Mouse (Mus musculus): ENCODE data around the gene Mapk8ip1.
A peak's percentile ranks its signal among the peaks of the same experiment; 100 is the strongest.

The Mapk8ip1 gene

DNA sequence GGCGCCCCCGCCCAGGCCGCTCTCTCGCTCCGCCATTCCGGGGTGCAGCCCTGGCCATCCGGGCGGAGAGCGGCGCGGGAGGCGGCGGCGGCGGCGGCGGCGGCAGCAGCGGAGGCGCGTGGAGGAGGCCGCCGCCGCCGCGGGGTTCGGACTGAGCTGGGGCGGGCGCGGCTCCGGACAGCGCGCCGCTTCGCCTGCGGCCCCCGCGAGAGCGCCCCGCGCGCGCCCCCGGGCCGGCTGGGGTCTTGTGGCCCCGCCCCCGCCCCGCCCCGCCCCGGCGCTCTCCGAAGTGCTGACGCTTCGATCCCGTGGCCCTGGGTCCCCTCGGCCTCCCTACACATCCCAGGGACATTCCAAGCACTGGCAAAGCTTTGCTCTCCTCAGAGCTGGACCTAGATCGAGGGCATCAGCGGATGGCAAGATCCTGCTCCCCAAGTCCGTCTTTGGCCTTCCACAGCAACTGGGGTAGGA, at the start of gene Mapk8ip1:
Gene Mapk8ip1 (minus strand): TSS at position 173 of the 471 bp plus-strand sequence.
- no peak for DNase-seq

- peak; percentile 26 for DNase-seq
These were observed 46.2 kb upstream of the Mapk8ip1 start for GRCm38 (mm10) chr2:92447121-92447740.

DNA sequence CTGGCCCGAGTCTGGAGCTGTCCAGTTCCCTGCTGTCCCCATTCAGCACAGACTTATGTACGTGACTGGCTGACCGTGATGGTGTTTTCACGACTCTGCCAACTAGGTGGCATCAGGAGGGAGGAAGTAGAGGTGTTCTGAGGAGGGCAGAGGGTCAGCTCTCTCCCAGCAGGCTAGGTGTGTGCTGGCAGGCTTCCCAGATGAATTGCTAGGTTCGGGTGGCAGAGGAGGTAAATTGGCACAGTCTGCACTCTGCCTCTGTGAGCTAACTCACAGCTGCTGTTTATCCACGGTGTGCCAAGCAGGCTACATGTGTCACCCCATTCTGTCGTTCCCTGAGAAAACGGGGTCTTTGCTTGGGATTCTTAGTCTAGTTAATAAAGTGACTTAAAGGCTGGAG, 45.6 kb upstream of the Mapk8ip1 start:
- peak; percentile 54 for DNase-seq

- no peak for DNase-seq
These were observed 44.8 kb upstream of the Mapk8ip1 start for GRCm38 (mm10) chr2:92445890-92446289.

DNA sequence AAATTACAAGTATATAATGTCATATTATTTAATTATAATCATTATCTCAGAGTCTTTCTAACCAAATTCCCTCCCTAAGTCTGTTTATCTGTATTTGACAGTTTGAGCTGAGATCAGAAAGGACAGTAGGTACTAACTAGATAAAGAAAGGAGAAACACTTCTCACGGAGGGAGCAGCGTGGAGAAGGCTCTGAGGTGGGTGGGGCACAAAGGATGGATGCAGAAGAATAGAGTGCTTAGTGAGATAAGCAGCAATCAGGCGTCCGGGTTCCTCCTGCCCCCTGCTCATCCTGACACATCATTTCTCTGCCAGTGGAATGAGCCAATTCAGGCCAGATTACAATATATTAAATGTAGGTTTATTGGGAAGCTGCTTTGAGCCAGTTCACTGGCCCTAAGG, 43.3 kb upstream of the Mapk8ip1 start:
- DNase-seq = no peak

DNA sequence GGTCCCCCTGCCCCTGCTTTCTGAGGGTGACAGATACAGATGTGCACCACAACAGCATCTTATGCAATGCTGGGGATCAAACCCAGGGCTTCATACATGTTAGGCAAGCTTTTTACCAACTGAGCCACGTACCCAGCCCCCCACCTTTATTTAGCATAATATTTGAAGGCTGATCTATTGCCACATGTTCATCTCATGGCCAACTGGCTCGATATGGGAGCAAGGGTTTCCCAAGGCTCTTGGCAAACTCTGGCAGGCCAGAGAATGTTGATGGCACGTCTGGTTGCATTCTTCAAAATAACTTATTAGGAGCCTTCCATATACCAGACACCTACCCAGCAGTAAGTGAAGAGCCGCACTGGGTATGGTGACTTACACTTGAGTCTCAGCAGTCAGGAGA, 42.2 kb upstream of the Mapk8ip1 start:
- DNase-seq = no peak

GRCm38 (mm10) chr2:92442419-92443001, 41.4 kb upstream of the Mapk8ip1 start:
- no peak for DNase-seq

- DNase-seq = no peak
These were observed 39.4 kb upstream of the Mapk8ip1 start for GRCm38 (mm10) chr2:92440432-92440831.

DNA sequence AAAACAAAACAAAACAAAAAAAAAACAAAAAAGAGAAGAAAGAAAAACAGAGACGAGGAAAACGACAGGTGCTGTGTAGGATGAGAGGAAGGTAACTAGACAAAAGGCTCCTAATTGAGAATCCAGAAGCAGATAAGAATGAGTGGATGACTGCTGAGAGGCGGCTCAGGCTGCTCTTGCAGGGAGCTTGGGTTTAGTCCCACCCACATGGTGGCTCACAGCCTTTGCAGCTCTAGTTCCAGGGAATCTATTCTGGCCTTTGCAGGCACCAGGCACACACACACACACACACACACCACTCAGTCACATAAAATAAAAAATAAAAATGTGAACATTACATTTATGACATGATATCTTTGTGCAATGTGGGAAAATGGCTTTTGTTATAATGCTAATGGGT, 37.5 kb upstream of the Mapk8ip1 start:
- DNase-seq = no peak

DNA sequence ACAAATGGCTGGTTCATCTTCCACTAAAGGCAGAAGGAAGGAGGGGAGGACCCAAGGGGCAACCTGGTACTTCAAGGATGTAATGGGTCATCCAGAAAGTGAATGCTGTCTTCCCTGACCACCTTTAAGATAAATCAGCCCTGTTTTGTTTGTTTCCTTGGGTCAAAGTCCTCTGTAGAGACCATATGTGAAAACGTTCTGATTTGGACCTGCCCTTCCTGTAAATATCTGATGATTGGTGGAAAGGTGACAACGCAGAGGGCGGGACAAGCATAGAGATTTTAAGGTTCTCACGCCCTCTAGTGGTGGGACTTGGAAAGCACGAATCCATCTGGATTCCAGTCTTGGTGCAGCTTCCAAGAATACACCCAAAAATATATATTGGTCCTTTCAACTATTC, 36.8 kb upstream of the Mapk8ip1 start:
- peak; percentile 96 for DNase-seq

DNA sequence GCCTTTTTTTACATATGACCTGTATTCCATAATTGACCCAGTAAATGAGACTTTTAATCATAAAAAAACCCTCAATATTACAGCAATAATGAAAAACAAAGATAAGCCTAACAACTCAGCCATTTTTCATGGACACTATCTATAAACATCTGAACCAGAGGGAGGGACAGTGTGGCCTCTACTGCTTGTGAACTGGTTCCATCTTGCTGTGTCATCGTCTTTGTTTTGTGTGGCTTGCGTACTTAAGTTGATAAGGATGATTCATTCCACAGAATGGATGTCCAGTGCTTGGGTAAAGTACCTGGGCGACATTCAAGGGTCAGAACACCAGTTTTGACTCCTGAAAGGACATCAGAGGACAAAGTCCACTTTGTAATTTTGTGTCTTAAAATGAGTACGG, 36.3 kb upstream of the Mapk8ip1 start:
- DNase-seq = no peak

DNA sequence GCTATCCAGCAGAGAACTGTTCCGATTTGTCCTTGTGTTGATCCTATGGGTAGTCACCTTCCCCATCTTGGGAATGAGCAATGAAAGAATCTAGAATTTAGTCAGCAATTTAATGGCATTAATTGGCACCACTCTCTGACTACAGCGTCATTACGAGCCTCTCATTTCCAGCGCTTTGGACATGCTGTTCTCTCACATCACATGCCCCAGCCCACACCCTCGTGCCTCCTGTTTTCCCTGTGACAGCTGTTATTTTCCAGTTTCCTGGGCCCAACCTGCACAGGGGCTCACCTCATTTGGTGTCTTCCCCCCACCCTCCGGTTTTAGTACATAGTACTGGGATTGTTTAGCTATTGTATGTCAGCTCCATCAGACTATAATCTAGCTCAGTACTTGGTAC, 34.0 kb upstream of the Mapk8ip1 start:
- no peak for DNase-seq

- peak; percentile 68 for DNase-seq
These were observed 33.3 kb upstream of the Mapk8ip1 start for GRCm38 (mm10) chr2:92434375-92434745.

DNA sequence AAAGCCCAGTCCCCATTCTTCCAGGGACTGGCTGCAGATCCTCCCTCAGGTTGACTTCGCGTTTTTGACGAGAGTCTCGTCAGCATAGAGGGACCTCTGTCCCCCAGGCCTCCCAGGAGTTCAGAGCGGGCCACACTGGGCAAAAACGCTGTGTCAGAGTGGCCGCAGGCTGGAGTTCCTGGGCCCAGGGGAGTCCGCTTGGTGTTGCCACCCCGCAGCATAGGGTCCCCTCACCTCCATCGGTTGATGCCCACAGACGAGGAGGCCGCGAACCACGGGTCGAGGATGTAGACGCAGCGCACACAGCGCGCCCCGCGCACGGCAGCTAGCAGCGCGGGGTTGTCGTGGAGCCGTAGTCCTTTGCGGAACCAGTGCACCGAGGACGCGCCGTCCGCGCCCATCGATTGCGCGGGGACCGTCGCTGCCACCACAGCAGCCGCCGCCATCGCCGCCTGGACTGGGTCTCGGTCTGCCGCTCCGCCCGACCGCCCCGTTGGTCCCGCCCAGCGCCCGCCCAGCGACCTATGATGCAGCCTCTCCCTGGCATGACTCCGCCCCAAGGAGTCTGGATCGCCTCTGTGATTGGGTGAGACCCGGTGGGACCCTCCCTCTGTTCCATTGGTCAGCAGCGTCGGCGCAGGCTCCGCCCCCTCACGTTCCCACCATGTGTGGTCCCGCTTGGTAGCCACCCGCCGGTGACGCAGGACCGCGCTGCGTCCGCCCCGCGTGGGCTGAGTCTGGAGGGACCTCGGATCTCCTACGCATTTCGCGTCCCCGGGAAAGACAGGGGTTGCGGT, 32.7 kb upstream of the Mapk8ip1 start, which contains the start of gene Cry2:
Gene Cry2 (minus strand): TSS at position 466 of the 797 bp plus-strand sequence.
- peak; percentile 99 for DNase-seq

- DNase-seq = peak; percentile 87
These were observed 31.5 kb upstream of the Mapk8ip1 start for GRCm38 (mm10) chr2:92432299-92433295.

GRCm38 (mm10) chr2:92431611-92432179, 30.6 kb upstream of the Mapk8ip1 start:
- no peak for DNase-seq

- DNase-seq = peak; percentile 84
These were observed 29.9 kb upstream of the Mapk8ip1 start for GRCm38 (mm10) chr2:92430723-92431541.

GRCm38 (mm10) chr2:92430089-92430488, 29.0 kb upstream of the Mapk8ip1 start:
- DNase-seq = no peak

DNA sequence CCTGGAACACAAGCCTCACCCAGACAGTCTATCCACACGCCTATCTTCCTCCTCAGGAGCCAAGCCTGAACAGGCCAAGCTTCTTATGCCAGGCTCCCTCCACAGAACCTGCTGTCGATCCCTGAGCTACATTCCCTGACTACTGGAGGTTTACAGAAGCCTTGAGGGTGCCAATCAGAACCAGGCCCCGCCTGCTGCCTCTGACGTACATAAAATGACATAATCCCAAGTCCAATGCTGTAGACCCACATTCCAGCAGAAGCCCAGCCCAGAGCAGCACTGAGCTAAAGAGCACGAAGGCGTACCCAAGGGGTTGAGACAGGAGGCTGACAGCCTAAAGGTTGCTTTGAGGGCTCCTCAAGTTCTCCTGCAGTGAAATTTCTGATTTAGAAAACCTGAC, 26.8 kb upstream of the Mapk8ip1 start:
- peak; percentile 96 for DNase-seq

- DNase-seq = peak; percentile 46
These were observed 25.4 kb upstream of the Mapk8ip1 start for GRCm38 (mm10) chr2:92426426-92426825.

GRCm38 (mm10) chr2:92425366-92425765, 24.3 kb upstream of the Mapk8ip1 start:
- DNase-seq = no peak

Data from lung, postnatal 36 days (tissue).